Mouse (Mus musculus) 3T3-L1 (cell line): Measurements from ENCODE around the gene Pcnx3.

ENCODE experiments used
- DNase-seq: peaks from one replicate; pipeline ENCODE4 v3.0.0-alpha.2; 2015; ENCODE audit warnings: low read depth, low spot score

The Pcnx3 gene

GRCm38 (mm10) chr19:5641021-5641420 lies 47.7 kb downstream of the Pcnx3 start:
- DNase-seq, result no peak

DNA sequence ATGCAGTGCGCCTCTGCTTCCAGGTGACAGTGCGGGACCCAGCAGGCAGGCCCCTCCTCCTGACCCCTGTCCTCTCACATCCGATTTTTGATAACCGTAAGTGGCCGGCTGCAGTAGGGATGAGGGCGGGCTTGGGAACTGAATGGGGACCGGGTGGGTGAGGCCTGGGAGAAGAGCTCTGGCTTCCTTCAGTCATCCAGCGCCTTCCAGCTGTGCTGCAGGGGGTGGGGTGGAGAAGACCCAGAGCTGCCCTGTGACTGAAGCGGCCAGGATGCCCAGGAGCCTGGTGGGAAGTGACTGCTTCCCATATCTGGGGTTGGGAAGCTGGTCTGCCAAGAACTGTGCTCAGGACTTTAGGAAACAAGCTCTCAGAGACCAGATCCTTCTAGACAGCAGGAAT lies 48.4 kb downstream of the Pcnx3 start:
- no peak for DNase-seq

- DNase-seq, result no peak
Observed at GRCm38 (mm10) chr19:5638416-5639005, 50.2 kb downstream of the Pcnx3 start.

- DNase-seq, result peak; percentile 89
Observed at GRCm38 (mm10) chr19:5637069-5638047, 51.4 kb downstream of the Pcnx3 start, which contains the start of gene Rela. Rela (plus strand) TSS chr19:5637483.

DNA sequence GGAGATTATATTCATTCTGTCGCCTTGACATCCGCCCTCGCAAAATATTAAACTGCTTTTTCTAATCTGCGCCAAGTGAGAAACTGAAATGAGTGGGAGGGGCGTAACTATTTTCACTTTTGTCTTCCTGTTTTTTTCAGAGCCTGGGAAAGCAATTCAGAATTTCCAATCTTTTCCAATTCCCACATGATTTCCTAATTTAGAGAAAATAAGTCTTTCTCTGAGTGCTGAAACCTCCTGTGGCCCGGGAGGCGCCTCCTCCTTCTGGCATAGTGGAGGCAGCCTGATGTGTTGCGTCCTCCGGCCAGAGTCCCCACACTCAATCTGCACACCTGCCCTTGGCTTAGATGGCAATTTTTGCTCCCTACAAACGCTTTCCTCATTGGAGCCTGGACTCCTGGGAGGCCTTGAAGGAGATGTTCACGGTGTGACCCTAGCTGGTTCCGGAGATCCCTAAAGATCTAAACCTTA lies 52.1 kb downstream of the Pcnx3 start:
- DNase-seq, result no peak

GRCm38 (mm10) chr19:5636036-5636570 lies 52.6 kb downstream of the Pcnx3 start:
- no peak for DNase-seq

DNA sequence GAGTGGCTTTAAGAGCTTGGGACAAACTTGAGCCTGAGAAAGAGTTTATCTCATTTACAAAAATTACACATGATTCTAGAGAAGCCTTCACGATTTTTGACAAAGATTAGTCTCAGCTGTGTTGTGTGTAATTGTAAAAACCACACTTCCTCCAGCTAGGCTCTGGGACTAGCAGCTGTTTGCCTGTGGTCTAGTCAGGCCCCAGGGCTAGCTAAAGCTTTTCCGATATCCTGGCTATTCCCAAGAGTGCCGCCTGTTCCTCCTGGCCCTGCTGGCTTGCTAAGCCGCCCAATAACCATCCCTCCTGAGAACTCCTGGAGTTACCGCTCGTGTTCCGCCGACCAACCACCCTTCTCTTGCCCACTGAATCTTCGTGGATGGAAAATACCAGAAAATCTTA lies 56.6 kb downstream of the Pcnx3 start:
- no peak for DNase-seq

GRCm38 (mm10) chr19:5629907-5630306 lies 58.8 kb downstream of the Pcnx3 start:
- DNase-seq, result no peak

GRCm38 (mm10) chr19:5625311-5625710 lies 63.4 kb downstream of the Pcnx3 start:
- no peak for DNase-seq

GRCm38 (mm10) chr19:5621884-5622283 lies 66.8 kb downstream of the Pcnx3 start:
- no peak for DNase-seq

- DNase-seq, result no peak
Observed at GRCm38 (mm10) chr19:5620007-5620406, 68.7 kb downstream of the Pcnx3 start.

GRCm38 (mm10) chr19:5614953-5615352 lies 73.8 kb downstream of the Pcnx3 start:
- DNase-seq, result peak; percentile 56
